Mouse (Mus musculus): Measurements from ENCODE around the gene Hivep3.

Gene Hivep3

DNA sequence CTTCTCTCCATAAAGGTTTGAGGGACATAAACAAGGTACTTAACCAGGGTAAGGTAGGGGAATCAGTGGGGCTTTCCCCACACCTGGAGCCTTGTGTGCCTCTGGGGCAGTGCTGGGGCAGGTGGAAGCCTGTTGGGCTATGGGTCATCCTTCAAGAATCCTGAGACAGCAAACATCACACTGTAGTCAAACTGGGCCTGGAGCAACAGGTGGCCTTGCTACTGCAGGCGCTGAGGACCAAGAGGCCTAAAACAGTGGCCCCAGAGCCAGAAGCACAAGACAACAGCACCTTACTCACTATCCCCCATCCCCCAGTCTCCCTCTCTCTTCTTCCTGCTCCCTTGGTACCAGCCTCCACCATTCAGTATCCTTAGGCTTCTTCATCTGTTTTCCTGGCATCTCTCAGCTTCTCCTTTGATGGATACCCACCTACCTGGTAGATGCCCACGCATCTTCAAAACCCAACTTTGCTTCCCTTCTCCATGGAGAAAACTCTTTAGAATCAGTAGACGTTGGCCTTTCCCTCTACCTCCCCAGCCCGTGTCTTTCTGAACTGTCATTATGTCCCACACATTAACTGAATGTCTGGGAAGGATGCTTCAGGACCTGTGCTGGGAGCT is 289.7 kb downstream of the Hivep3 start:
- no peak for DNase-seq (ENCODE audit: low spot score)

- no peak for DNase-seq (ENCODE audit: low spot score)
Measured at GRCm38 (mm10) chr4:120024071-120024470, 290.5 kb downstream of the Hivep3 start.

GRCm38 (mm10) chr4:120027671-120028070 is 294.1 kb downstream of the Hivep3 start:
- DNase-seq (ENCODE audit: low spot score) = no peak

- DNase-seq (ENCODE audit: low spot score) = no peak
Measured at GRCm38 (mm10) chr4:120029937-120030336, 296.4 kb downstream of the Hivep3 start.

DNA sequence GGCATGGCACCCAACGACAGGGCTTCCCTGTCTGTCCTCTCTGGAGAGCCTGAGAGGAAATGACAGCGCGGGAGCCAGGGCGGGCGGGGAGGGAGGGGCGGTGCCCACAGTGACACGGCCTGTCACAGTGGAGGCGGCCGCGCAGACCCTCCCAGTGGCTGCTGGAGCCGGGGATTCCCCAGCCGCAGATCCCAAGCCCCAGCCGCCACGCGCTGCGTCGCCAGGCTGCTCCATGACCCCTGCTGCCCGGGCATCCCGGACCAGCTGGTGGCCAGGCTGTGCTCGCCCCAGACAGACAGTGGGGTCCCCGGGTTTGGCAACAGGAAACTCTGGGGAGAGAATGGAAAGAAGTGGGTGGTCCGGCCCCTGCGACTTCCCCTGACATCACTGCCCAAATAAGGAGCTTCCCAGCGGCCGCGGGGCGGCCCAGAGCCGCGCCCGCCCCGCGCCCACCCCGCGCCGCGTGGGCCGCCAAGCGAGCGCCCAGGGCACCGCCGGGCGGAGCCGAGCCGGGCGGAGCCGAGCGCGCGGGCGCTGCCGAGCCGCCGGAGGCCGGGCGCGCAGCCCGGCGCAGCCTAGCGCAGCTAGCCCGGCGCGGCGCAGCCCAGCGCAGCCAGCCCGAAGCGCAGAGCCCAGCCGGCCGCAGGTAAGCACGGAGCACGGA is 298.9 kb downstream of the Hivep3 start:
- peak; percentile 28 for DNase-seq (ENCODE audit: low spot score)

- peak; percentile 16 for DNase-seq (ENCODE audit: low spot score)
Measured at GRCm38 (mm10) chr4:120032984-120033355, 299.4 kb downstream of the Hivep3 start.

DNA sequence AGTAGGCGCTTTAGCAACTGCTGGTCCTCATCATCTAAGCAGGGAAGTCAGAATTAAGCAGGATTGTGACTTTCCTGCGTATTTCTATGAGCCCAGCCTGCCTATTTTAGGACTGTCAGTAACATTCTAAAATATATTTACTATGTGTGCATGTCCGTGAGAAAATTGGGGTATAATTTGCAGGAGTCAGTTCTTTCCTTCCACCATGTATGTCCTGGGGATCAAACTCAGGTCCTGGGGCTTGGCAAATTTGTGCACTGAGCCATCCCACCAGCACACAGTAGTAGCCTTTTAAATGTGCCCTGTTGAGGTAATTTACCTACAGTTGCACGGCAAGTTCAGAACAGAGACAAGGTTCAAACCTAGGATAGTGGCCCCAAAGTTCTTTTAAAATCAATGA is 302.7 kb downstream of the Hivep3 start:
- no peak for DNase-seq (ENCODE audit: low spot score)

DNA sequence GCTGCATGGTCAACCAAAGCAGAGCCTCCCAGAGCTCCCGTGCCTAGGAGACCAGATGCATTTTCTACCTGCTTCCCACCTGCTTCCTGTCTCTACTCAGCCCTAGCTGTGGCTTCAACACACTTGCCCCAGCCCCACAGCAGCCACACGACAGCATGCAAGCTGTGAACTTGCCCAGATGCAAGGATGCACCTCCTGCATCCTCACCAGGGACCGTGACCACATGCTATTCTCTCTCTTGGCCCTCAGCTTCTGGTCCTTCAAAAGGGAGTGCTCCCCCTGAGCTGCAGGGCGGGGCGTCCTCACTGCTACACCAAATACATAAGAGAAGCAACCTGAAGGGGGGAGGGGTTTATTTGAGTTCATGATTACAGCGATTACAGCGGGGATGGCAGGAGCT is 303.4 kb downstream of the Hivep3 start:
- DNase-seq (ENCODE audit: low spot score) = no peak

GRCm38 (mm10) chr4:120041520-120041919 is 307.9 kb downstream of the Hivep3 start:
- no peak for DNase-seq (ENCODE audit: low spot score)

GRCm38 (mm10) chr4:120042480-120042879 is 308.9 kb downstream of the Hivep3 start:
- DNase-seq (ENCODE audit: low spot score) = no peak

GRCm38 (mm10) chr4:120044612-120045011 is 311.0 kb downstream of the Hivep3 start:
- DNase-seq (ENCODE audit: low spot score) = no peak

- DNase-seq (ENCODE audit: low spot score) = no peak
Measured at GRCm38 (mm10) chr4:120045131-120045537, 311.6 kb downstream of the Hivep3 start.

DNA sequence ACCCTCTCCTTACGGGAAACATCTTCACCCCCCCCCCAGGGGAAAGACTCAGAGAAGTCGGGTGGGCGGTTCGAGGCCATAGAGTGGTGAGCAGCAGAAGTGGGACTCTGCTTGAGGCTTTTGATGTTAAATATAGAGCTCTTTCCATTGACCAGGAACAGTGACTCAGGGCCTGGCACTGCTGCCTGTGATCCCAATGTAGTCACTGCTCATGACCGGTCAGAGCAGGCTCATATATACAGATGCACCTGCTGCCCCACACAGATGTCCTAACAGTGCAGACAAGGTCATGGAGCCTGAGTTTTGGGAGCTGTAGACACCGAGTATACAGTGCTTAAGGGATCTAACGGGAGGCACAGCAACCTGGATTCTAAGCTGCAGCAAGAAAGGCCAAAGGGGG is 312.3 kb downstream of the Hivep3 start:
- DNase-seq (ENCODE audit: low spot score) = no peak

DNA sequence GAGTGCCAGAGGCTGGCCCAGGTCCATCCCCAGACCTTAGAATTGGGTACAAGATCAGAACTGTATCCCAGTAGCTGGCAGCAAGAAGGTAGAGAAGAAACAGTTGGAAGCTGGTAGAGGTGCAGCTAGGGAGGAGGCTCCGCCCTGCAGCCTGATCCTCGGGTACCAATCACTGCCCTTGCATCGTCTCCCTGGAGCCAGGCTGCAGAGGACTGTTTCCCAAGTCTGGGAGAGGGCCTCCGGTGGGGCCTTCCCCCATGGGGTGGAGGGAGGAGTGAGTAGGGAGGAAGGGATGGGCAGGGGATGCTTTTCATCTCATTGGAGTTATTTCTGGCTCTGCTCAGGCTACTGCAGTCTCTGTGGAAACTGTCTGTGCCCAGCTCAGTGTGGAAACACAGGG is 313.5 kb downstream of the Hivep3 start:
- no peak for DNase-seq (ENCODE audit: low spot score)

DNA sequence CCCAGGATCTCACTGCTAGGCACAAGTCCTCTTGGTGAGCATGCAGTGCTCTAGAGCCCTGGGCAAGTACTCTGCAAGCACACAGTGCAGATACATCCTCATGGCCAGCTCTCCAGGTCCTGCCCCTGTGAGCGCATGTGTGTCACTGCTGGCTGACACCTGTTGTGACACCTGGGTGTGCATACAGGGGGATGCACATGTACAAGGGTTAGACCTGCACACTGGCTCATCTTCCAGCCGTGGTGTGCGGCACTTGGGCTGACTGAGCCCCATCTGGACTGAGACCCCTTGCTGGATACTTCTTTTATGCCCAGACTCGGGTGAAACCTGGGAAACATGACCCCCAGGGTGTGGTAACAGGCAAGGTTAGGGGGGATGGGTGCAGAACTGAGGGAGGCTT is 314.7 kb downstream of the Hivep3 start:
- DNase-seq (ENCODE audit: low spot score) = no peak

- no peak for DNase-seq (ENCODE audit: low spot score)
Measured at GRCm38 (mm10) chr4:120049857-120050256, 316.3 kb downstream of the Hivep3 start.

- DNase-seq (ENCODE audit: low spot score) = no peak
Measured at GRCm38 (mm10) chr4:120052481-120052880, 318.9 kb downstream of the Hivep3 start.

- DNase-seq (ENCODE audit: low spot score) = no peak
Measured at GRCm38 (mm10) chr4:120053026-120054005, 319.7 kb downstream of the Hivep3 start.

- no peak for DNase-seq (ENCODE audit: low spot score)
Measured at GRCm38 (mm10) chr4:120054145-120054544, 320.6 kb downstream of the Hivep3 start.

DNA sequence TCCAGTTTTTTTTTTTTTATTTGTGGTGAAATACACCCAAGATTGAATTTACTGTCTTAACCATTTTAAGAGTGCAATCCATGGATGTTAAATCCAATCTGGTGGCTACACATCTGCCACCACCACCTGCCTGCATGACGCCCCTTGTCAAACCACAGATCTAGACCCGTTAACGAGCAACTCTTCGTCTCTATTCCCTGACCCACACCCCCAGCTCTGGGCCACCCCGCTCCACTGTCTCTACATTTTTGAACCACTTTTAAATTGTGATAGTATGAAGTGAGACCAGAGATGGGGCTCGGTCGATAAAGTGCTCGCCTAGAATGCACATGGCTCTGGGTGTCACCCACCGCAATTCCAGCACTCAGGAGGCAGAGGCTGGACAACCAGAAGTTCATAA is 322.9 kb downstream of the Hivep3 start:
- DNase-seq (ENCODE audit: low spot score) = no peak

GRCm38 (mm10) chr4:120057529-120057928 is 323.9 kb downstream of the Hivep3 start:
- no peak for DNase-seq (ENCODE audit: low spot score)

DNA sequence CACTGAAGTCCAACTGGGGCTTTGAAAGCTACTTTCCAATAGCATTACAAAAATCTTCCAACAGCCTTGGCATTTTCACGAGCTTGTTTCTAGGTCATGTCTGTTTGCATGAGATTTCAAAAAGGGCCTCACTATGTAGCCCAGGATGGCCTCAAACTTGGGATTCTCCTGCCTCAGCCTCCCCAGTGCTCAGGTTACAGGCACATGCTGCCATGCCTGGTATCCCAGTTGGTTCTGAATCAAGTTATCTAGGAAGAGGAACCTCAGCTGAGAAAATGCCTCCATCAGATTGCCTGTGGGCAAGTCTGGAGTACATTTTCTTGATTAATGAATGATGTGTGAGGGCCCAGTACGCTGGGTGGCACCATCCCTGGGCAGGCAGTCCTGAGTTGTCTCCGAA is 324.6 kb downstream of the Hivep3 start:
- no peak for DNase-seq (ENCODE audit: low spot score)

DNA sequence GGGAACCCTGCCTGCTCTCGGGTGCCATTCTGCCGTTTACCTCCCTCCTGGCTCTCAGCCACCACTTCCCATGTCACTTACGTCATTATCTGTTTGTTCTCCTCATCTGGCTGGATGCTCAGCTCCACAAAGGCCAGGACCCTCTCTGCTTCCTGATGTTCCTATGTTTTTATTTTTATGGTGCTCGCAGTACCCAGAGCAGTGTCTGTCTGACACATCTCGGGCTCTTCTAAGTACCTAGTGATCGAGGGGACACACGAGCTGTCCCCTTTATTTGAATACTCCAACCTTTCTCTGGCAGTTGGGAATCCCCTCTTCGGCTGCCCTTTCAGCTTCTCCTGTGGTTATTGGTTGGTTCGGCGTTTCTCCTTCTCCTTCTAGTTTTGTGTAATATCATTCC is 325.2 kb downstream of the Hivep3 start:
- no peak for DNase-seq (ENCODE audit: low spot score)

All from urinary bladder, postnatal 14 days (tissue).